13 mouse cellular contexts compared by ENCODE assay signal in genomic region chr7:112793903-112794302, GRCm38 (mm10).
DNase-seq lines count a peak whose midpoint lies in the region; ATAC-seq lines count a peak whose summit lies in the region.
"Had no signal": no experiment of that assay in that cellular context is flagged by ENCODE, and none has a peak within 500 bp of the region (broad histone marks: within the 10 kb centered on the region; RNA-seq: fewer than 3 reads in every experiment).

No protein-coding gene starts in this region.

- peak overlapping the region; percentile 61; the same call in 1 of the 2 replicates for H3K27ac ChIP-seq in neural tube, embryonic 13.5 days (replicated peaks)
- peak overlapping the region; percentile 56 for H3K27ac ChIP-seq in heart, embryonic 12.5 days (ENCODE audit: poor library complexity, severe bottlenecking)
- peak overlapping the region; percentile 73 for H3K27ac ChIP-seq in lung, embryonic 16.5 days (ENCODE audit: low read length)
- H3K27ac ChIP-seq: liver, embryonic 14.5 days had no signal

- H3K9me3 ChIP-seq in neural tube, embryonic 13.5 days, result no peaks in the 10 kb centered on the region
- H3K9me3 ChIP-seq in heart, embryonic 12.5 days (replicated peaks), result no peaks in the 10 kb centered on the region
- H3K9me3 ChIP-seq in lung, embryonic 16.5 days (ENCODE audit: control insufficient read depth, low read length), result no peaks in the 10 kb centered on the region

- WGBS in neural tube, embryonic 13.5 days, result 53% methylated on average over 7 of the region's 7 CpGs
- 36% methylated on average over 7 of the region's 7 CpGs for WGBS in heart, embryonic 12.5 days
- WGBS in lung, embryonic 16.5 days, result 19% methylated on average over 7 of the region's 7 CpGs

- intact Hi-C loops in left cerebral cortex, postnatal 25 days (cut with DNase I), result no loop called here

- no peak overlapping the region for H3K4me3 ChIP-seq in neural tube, embryonic 13.5 days
- no peak overlapping the region for H3K4me3 ChIP-seq in heart, embryonic 12.5 days
- no peak overlapping the region for H3K4me3 ChIP-seq in lung, embryonic 16.5 days (ENCODE audit: low read length)

- no peak for DNase-seq in neural tube, embryonic 10.5 days (ENCODE audit: extremely low spot score, low spot score)
- DNase-seq in testis, postnatal 10 days (ENCODE audit: low spot score), result peak; percentile 46
- no peak for DNase-seq in left cerebral cortex, postnatal 25 days (ENCODE audit: low spot score in 2 of 2)
- DNase-seq in right cerebral cortex, postnatal 10 days (ENCODE audit: low spot score in 2 of 2), result no peak
- DNase-seq: adrenal gland, adult 8-10 months; cerebellum, postnatal 10 days; layer of hippocampus, adult 9-11 months had no signal

- H3K9ac ChIP-seq in neural tube, embryonic 13.5 days, result no peak overlapping the region
- H3K9ac ChIP-seq in heart, embryonic 12.5 days, result 0 out of 2 replicates have a peak overlapping the region, but pooled peaks have one; percentile 27
- H3K9ac ChIP-seq in lung, embryonic 16.5 days (ENCODE audit: low read length), result peak overlapping the region; percentile 18; the same call in 1 of the 2 replicates
- H3K9ac ChIP-seq: liver, embryonic 14.5 days had no signal

- no peaks in the 10 kb centered on the region for H3K36me3 ChIP-seq in neural tube, embryonic 13.5 days
- H3K36me3 ChIP-seq in heart, embryonic 12.5 days, result no peaks in the 10 kb centered on the region
- H3K36me3 ChIP-seq in lung, embryonic 16.5 days (ENCODE audit: control insufficient read depth, insufficient read depth, low read length), result no peaks in the 10 kb centered on the region
- H3K36me3 ChIP-seq: G1E had no signal

- no peak overlapping the region for H3K4me2 ChIP-seq in neural tube, embryonic 13.5 days
- H3K4me2 ChIP-seq in heart, embryonic 12.5 days, result no peak overlapping the region
- no peak overlapping the region for H3K4me2 ChIP-seq in lung, embryonic 16.5 days (ENCODE audit: low read depth, low read length)

- ATAC-seq in neural tube, embryonic 13.5 days (ENCODE audit: low read depth), result no peak
- ATAC-seq in heart, embryonic 12.5 days (ENCODE audit: insufficient number of reproducible peaks, low FRiP score), result no peak
- ATAC-seq in lung, embryonic 16.5 days (ENCODE audit: low read depth), result peak; percentile 80
- ATAC-seq in frontal cortex, adult (ENCODE audit: low TSS enrichment), result no peak

- no peaks in the 10 kb centered on the region for H3K27me3 ChIP-seq in neural tube, embryonic 13.5 days
- H3K27me3 ChIP-seq in heart, embryonic 12.5 days (replicated peaks), result no peaks in the 10 kb centered on the region
- no peaks in the 10 kb centered on the region for H3K27me3 ChIP-seq in lung, embryonic 16.5 days (ENCODE audit: control insufficient read depth, insufficient read depth, low read depth, low read length)

- peaks cover 67% of the 10 kb centered on the region for H3K4me1 ChIP-seq in neural tube, embryonic 13.5 days (replicated peaks)
- H3K4me1 ChIP-seq in heart, embryonic 12.5 days (replicated peaks), result peaks cover 71% of the 10 kb centered on the region
- H3K4me1 ChIP-seq in lung, embryonic 16.5 days (replicated peaks; ENCODE audit: control insufficient read depth, insufficient read depth, low read length), result peaks cover 39% of the 10 kb centered on the region
